Mouse (Mus musculus): ENCODE data around the gene Cldnd1. TPM values are rescaled to one million over a fixed set of nuclear protein-coding genes. Genes with fewer than 3 reads are reported as not detected.

The Cldnd1 gene
- total RNA-seq, 2 experiments from 2014 or later, result 95.6 to 108 TPM

Small RNA genes within 50 kb of the gene (microRNA-seq; reads per million reads assigned to microRNA genes)
- 0 reads per million in 2 experiments for gene Gm27564

Other genes starting within 250 kb of the Cldnd1 start
- 10 to 100 TPM; 22.4 to 25.8 TPM for gene St3gal6, start 203.7 kb upstream of the Cldnd1 start, total RNA-seq (2021)
- not detected for gene Gm813, start 110.9 kb upstream of the Cldnd1 start, total RNA-seq (2021)
- not detected for gene E330017A01Rik, start 89.2 kb upstream of the Cldnd1 start, total RNA-seq (2021)
- 10 to 100 TPM; 38.9 to 40.6 TPM for gene Cpox, start 57.6 kb upstream of the Cldnd1 start, total RNA-seq (2021)
- gene Gpr15, start 8.8 kb upstream of the Cldnd1 start, total RNA-seq (2021), result not detected
- not detected for gene Olfr172, start 35.3 kb downstream of the Cldnd1 start, total RNA-seq (2021)
- gene Olfr173, start 72.4 kb downstream of the Cldnd1 start, total RNA-seq (2021), result not detected
- gene Olfr175-ps1, start 98.9 kb downstream of the Cldnd1 start, total RNA-seq (2021), result not detected
- gene Olfr177, start 146.9 kb downstream of the Cldnd1 start, total RNA-seq (2021), result not detected
- not detected for gene Olfr178, start 164.2 kb downstream of the Cldnd1 start, total RNA-seq (2021)
- not detected for gene Olfr181, start 200.8 kb downstream of the Cldnd1 start, total RNA-seq (2021)
- gene Olfr180, start 201.5 kb downstream of the Cldnd1 start, total RNA-seq (2021), result not detected

Measured in left cerebral cortex, adult 18-20 months (tissue).